Mouse (Mus musculus): Measurements from ENCODE around the gene Gm43064.

Gene Gm43064

DNA sequence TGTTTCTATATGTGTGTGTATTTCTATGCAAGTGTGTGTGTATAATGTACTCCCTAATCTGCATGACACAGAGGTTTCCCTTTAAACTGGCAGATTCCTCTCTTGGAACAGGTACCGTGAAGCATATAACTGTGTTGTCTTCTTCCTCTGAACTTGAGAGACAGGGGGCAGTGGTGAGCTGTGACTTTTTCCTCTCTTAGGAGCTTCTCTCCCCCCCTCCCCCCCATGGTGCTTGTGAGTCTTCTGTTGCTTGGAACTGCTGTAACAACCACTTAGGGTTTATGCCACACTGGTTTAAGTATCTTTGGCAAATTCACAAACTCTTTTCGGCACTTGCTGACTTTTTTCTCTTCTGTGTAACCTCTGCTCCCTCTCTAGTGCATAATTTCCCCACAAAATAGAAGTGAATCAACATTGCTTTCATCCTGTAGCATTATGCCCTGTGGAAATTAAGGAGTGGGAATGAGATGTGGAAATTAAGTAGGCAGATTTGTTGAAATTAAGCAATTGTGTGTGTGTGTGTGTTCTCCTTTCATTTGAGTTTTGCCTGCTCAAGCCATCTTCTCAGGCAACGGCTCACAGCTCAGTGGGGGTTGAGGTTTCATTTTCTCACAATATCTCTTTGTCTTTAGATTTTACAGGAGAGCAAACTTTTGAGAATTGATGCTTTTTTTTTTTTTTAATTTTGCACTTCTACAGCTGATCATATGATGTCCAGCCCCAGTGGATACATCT, 43.4 kb downstream of the Gm43064 start:
- DNase-seq (ENCODE audit: inconsistent age in 2 of 2, low spot score in 1 of 2), result peak; percentile 18 to 74

DNA sequence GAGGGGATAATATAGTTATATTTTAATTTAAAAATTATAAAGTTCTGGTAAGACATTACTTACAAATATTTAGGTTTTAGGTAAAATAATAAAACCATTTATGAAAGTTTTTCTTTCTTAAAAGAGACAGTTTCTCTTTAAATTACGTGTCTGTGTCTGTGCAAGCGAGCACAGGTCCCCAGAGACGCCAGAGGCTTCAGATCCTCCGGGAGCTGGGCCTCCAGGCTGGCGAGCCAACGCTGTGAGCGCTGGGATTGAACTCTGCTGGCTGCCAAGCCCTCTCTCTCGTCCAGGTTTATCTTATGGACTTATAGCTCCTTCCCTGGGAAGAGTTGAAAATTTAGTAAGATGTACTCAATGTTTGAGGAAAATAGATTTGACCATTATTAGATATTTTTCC, 44.4 kb downstream of the Gm43064 start:
- DNase-seq (ENCODE audit: inconsistent age in 2 of 2, low spot score in 1 of 2), result no peak

DNA sequence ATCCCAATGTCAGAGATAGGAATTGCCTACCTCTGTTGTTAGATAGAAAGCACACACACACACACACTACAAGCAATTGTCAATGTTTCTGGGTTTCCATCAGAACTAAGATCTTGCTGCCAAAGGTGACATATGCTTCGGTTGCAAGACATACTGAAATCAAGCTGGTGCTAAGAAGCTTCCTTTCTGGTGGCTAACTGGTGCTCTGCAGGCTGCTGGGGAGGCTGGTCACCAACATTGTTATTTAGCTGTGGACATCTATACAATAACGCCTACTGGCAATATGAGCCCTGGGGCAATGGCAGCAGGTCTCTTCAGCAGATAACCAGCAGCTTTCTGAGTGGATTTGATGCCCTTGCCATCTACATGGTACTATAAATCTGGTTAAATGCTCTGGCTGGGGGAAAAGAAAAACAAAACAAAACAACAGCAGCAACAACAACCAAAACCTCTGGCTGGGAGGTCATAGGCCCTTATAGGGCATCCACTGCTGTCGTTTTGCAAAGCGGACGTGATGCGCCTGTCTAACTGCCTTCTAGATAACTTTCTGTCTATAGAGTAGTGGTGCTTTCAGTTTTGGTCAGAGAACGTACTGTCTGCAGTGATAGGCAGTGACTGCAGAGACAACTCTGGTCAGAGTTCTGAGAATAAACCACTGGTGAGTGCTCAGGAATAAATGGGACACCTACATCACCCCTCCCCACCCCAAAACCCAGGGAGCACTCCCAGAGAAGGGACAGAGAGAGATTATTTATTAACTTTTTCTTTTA, 47.8 kb downstream of the Gm43064 start:
- DNase-seq (ENCODE audit: inconsistent age in 2 of 2, low spot score in 1 of 2), result no peak

DNA sequence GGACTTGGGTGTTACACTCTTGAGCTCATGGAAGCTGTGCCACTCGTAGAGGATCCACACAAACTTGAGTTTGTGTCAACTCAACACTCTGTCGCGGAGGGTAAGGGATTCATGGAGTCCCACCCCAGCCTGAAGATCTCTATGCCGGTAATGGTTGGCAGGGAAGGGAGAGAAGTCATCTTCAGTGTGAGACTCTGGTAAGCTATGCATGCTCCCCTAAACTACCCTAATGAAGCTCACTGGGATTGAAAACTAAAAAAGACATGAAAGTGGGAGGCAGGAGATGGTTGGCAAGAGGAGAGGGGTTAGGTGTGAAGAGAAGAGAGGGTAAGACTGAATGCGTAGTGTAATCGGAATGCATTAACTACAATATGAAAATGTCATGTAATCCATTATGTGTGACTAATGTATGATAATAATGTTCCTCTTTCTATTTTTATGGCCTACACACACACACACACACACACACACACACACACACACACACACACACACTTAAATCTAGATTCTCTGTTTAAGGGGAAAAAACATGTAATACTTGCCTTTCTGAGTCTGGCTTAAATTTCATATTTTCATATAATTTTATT, 48.7 kb downstream of the Gm43064 start:
- DNase-seq (ENCODE audit: inconsistent age in 2 of 2, low spot score in 1 of 2), result no peak

DNA sequence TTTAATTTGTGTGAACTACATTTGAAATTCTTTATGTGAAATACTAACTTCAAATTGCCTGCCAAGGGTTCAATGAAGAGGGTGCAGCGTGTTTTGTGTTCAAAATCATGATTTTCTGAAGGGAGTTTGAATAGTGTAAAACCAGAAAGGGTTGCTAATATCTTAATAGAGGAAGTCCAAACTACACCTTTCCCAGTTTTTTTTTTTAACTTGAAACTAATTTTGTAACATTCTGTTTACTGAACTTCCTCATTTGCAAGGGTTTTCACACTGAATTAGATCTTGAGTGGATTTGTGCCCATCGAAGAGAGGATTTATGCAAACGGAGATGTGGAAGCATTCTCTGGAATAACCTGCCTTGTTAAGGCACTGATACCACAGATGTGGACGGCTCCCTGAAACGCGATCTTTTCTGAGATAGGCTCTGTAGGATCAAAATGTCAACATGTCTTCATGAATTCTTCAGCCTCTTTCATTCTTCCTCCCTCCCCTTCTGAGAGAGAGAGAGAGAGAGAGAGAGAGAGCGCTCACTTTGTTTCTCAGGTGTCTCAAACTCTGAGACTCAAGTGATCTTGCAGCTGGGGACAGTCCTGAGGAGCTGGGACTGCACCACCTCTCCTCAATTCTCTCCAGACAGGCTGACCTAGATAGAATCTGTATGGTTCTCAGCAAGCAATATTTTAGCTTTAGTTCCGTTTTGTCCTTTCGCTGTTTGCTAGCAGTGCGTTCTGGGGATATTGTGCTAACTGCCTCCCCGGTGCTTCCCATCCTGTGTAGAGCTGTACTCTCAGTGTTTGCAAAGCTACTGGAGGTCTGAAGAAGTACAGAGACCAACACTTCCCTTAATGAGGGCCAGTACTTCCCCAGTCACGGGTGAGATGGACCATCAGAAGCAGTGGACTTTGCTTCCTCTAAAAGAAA, 49.8 kb downstream of the Gm43064 start, which contains the start of gene Ptpn22:
Ptpn22 (plus strand) TSS at position 915 of the 921 bp plus-strand sequence.
- peak; percentile 11 to 27 for DNase-seq (ENCODE audit: inconsistent age in 2 of 2, low spot score in 1 of 2)

DNA sequence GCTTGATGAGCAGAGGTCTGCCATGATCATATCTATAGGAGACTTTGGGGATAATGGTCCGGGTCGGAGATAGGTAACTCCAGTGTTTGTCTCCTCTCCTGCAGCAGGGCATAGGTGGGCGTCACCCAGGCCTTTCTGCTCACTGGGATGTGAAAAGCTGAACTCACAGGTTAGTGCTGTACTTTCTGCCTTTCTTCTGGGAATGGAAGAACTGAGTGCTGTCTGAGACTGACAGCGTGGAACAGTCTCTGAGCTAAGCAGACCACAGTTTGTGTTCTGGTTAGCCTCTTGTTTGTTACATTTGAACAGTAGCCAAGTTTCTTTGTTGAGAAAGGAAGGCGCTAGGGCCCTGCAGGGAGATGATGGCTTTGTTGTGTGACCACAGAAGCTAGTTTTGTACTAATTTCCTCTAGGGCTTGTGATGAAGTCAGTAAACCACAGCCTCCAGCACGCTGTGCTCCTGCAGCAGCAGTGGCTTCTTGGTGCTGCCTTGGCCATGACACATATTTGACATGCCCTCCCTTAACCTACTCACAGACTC, 50.5 kb downstream of the Gm43064 start:
- DNase-seq (ENCODE audit: inconsistent age in 2 of 2, low spot score in 1 of 2), result peak; percentile 18 to 45

DNA sequence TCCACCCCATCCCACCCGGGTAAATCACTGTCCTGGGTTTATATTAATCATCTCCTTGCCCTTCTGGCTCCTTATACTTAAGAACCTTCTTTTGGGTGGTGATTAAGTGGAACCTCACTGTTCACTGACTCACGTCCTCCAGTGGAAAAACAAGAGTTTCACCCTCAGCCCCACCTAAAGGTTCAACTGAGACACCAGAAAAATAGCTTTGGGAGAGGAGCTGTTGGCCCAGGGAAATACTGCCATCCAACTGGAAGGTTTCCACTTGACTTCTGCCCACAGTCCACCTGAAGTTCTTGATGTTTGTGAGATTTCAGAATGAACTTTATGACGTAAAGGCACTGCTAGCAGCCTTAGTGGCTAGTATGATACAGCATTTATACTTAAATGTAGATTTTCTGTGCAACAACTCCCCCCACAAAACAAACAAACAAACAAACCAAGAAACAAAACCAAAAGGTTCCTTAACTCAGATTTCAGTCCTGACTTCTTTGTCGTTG, 53.4 kb downstream of the Gm43064 start:
- DNase-seq (ENCODE audit: inconsistent age in 2 of 2, low spot score in 1 of 2), result no peak

DNA sequence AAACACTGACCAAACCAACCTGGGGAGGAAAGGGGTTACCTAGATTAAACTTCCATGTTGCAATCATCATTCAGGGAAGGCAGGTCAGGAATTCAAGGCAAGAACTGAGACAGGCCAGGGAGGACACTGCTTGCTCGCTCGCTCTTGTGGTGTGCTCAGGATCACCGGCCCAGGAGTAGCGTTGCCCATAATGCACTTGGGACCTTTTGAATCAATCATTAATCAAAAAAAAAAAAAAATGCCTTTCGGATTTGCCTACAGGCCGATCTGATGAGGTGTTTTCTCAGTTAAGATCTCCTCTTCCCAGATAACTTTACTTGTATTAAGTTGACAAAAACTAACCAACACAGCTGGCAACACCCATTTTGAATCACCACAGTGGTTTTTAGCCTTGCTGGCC, 54.8 kb downstream of the Gm43064 start:
- DNase-seq (ENCODE audit: inconsistent age in 2 of 2, low spot score in 1 of 2), result no peak

DNA sequence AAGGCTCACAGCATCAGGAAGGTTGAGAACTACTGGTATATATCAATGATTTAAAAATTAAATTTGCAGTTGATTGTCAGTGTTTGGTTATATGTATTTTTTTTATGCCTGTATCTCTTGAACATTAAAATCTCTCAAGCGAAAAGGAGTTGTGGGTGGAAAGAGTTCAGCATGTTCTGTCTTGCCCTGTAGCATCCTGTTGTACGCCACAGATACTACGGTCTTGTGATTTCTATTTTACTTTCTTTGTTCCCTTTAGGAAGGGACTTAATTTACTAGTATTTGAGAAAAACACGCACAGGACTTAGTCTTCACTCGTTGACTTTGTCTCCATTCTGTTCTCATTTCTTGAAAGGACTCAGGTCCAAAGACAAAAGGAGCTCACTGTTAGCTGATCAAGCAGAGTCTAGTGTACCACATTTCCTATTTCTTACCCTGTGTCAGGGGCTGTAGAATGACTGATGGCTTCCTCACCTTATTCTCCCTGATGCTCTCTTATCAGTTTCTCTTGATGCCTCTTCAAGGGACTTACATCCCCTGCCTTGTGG, 58.1 kb downstream of the Gm43064 start:
- DNase-seq (ENCODE audit: inconsistent age in 2 of 2, low spot score in 1 of 2), result no peak

DNA sequence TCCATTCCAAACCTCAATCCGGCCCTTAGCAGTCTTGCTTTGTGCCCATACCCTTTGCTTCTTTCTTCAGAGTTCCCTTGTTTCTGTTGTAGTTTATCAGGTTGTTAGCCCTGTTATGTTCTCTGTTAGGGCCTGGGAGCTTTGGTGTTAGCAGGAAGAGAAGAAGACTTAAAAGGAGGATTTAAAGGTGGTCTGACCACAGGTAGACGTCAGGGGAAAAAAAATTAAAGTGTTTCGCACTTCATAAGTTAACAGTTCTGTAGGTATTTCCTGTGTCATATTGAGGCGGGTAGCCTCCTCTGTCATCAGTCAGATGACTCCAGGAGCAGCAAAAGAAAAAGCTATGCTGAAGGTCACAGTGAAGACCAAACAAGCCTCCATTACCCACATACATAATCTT, 58.6 kb downstream of the Gm43064 start:
- DNase-seq (ENCODE audit: inconsistent age in 2 of 2, low spot score in 1 of 2), result no peak

DNA sequence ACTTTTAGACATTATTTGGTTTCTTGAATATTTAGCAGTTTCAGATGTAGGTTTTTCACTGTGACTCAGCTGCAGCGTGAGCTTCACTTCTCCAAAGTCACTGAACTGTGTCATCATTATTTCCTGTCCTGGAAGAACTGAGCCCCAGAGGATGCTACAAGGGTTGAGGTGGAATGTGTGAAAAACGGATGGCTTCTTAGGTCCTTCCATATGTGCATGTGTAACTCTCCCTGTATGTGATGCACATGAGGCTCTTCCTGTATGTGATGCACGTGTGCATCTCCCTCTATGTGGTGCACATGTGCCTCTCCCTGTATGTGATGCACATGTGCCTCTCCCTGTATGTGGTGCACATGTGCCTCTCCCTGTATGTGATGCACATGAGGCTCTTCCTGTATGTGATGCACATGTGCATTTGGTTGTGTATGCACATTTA, 63.3 kb downstream of the Gm43064 start:
- DNase-seq (ENCODE audit: inconsistent age in 2 of 2, low spot score in 1 of 2), result no peak

DNA sequence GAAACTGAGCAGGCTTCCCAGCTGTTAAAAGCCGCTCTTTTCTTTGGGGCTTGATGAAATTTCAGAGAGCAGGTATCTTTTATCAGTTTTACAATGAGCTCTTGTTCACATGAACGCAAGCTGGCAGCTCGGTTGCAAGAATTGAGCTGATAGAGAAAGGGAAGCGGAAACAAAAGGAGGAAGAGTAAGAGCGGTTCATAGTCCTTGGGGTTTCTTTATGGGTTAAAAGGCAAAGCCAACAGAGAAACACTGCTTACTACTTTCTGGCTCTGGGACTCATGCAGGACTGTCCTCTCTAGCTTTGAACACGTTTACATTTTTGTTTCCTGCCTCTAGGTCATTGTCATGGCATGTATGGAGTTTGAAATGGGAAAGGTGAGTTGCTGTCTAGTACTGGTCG, 65.0 kb downstream of the Gm43064 start:
- no peak for DNase-seq (ENCODE audit: inconsistent age in 2 of 2, low spot score in 1 of 2)

DNA sequence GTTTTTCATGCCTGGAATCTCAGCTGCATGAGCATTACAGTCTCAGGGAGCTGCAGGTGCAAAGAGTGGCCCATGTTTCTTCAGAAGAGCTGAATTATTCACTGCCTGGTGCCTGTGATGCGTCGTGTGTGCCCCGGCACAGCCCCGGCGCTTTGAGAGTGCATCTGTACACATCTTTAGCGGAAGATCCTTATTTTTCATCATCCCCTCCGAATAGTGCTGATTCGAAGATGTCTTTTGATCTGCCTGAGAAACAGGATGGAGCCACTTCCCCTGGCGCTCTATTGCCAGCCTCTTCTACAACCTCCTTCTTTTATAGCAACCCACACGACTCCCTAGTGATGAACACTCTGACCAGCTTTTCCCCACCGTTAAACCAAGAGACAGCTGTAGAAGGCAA, 76.6 kb downstream of the Gm43064 start:
- no peak for DNase-seq (ENCODE audit: inconsistent age in 2 of 2, low spot score in 1 of 2)

DNA sequence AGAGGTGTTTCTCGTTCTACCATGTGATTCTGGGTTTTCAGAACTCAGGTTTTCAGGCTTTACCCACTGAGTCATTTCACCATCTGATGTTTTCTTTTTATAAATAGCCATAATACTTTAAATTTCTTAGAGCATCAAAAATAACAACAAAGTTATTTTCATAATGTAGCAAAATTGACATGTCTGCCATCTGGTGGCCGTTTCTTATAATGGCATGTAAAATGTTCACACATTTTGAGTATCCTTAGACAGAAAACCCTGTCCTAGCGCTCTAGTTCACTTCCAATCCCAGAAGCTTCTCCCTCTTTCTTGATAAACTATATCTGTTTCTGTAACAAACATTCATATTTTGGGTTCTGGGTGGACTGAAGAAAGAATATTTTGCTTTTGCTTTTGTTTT, 78.2 kb downstream of the Gm43064 start:
- DNase-seq (ENCODE audit: inconsistent age in 2 of 2, low spot score in 1 of 2), result peak in 1 of 2 experiments; percentile 75

Measured in adrenal gland, adult (tissue).